Mouse (Mus musculus) adrenal gland, adult 8-10 months (tissue): ENCODE data around the gene Atp5h. TPM values are rescaled to one million over a fixed set of nuclear protein-coding genes. Genes with fewer than 3 reads are reported as not detected.
"Not testable (repeated sequence)": the region's sequence is repeated elsewhere in the genome, so short reads cannot be mapped to it uniquely, and the experiment has no call there.

ENCODE experiments used
- DNase-seq: peaks from one replicate; pipeline ENCODE4 v3.0.0; 2022
- total RNA-seq, 4 experiments: library from RNA; stranded (reverse); gene quantifications; 2 replicates each; pipeline ENCODE4 v1.2.4; 2022

Gene Atp5h
- total RNA-seq, 4 experiments from 2014 or later, result 440 to 566 (median 519) TPM

DNA sequence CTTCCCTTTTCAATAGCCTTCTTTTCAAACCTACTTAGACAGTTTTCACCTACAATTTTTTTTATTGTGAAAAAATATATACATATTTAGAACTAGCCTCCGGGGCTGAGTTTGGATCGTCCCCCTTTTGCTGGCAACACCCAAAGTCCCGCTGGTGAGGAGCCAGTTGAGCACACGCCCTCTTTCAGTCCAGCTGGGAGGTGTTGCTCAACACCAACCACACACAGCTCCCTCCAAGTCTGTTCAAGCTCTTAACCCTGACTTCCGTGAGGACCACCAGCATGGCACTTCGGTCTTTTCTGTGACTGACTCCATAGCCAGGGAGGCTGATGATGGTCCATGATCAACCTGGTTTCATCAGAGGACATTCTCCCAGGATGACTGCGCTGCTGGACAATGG, 21.7 kb downstream of the Atp5h start:
- DNase-seq, result no peak

- peak; percentile 48 for DNase-seq
Measured at GRCm38 (mm10) chr11:115393721-115394325, 25.9 kb downstream of the Atp5h start.

- no peak for DNase-seq
Measured at GRCm38 (mm10) chr11:115391358-115391757, 28.4 kb downstream of the Atp5h start.

DNA sequence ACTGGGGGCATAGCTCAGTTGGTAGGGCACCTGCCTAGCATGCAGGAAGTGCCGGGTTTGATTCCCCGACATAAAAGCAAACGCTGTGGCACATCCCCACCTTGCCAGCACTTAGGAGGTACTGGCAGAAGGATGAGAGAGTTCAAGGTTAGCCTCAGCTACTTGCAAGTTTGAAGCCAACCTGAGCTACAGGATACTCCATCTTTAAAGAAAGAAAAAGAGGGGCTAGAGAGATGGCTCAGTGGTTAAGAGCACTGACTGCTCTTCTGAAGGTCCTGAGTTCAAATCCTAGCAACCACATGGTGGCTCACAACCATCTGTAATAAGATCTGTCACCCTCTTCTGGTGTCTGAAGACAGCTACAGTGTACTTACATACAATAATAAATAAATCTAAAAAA, 32.9 kb downstream of the Atp5h start:
- DNase-seq, result not testable (repeated sequence)

GRCm38 (mm10) chr11:115384587-115384986, 35.2 kb downstream of the Atp5h start:
- DNase-seq, result peak; percentile 87

DNA sequence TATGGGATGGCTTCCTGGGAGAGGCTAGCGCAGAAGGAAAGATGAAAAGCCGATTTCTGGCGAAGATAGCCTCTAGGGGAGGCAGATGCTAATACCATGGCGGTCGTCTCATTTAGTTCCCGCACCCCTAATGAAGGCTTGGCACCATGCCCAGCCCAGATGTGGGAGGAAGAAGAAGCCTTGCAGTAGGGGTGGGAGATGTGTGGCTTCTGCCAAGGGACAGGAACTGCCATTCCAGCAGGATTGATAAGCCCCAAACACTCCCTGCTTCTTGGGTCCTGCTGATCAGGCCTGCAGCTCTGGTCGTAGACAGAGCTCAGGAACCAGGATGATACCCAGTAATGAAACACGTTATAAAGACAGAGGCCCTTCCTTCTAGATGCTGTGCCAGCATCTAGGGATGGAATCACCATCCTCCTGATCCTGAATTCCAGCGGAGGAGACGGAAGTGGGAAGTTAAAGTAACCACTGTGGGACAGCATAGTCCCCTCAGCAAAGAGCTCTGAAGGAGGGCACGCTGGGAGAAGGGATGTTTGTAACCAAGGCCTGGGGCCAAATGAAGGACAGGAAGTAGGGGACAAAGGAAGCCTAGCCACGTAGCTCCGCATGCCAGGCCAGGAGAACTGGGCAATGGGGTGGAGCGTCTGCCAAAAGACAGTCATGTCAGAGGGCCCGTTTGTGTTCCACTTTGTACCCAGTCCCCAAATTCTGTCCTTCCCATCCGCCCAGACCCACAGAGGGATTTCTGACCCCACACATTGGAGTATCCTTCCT, 35.9 kb downstream of the Atp5h start:
- no peak for DNase-seq

GRCm38 (mm10) chr11:115382891-115383290, 36.9 kb downstream of the Atp5h start:
- DNase-seq, result peak; percentile 60

DNA sequence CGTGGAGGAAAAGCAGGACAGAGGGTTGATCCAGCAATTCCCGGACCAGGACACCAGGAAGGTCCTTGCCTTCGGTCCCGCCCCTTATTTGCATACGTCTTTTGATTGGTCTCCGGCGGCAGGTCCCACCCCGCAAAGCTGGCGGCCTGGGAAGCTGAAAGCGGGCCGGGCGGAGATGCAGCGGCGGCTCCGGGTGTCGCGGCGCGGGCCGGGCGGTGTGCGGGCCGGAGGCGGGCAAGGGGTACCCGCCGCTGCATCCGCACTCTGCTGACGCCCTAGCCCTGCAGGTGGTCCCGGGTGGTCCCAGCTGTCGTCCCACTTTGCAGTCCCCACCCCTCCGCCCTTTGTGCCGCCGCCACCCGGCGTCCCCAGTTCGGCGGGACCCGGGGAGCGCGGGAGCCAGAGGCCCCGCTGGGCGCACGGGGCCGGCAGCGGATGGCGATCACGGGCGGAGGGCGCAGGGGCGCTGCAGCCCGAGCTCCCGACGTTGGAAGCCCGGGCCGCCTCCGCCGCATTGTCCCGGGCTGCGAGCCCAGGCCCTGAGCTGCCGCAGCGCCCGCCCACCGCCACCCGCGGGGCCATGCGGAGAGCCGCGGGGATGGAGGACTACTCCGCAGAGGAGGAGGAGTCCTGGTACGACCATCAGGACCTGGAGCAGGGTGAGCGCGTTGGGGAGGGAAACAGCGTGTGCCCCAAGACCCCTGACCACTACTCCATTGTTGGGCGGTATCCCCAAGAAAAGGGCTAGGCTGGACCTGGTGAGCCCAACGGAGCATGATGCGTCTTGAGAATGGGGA, 37.8 kb downstream of the Atp5h start, which contains the start of gene Cdr2l:
Gene Cdr2l, plus strand, starts transcription at position 174 of the 797 bp plus-strand sequence.
- DNase-seq, result peak; percentile 92

DNA sequence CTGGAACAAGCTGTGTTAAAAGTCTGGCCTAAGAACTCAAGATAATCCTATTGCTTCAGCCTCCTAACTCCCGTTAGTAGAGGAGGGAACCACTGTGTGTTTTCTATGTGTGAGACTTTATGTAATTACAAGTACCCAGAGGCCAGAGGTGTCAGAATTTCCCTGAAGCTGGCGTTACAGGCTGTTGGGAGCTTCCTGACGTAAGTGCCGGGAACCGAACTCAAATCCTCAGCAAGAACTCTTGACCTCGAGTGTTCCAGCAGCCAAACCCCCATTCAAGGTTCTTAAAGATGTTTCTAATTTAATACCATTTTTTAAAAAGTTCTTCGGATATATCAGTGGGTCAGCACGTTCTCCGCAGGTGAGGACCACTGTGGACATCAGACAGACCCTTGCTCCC, 38.5 kb downstream of the Atp5h start:
- DNase-seq, result no peak

- DNase-seq, result no peak
Measured at GRCm38 (mm10) chr11:115377854-115378253, 41.9 kb downstream of the Atp5h start.

DNA sequence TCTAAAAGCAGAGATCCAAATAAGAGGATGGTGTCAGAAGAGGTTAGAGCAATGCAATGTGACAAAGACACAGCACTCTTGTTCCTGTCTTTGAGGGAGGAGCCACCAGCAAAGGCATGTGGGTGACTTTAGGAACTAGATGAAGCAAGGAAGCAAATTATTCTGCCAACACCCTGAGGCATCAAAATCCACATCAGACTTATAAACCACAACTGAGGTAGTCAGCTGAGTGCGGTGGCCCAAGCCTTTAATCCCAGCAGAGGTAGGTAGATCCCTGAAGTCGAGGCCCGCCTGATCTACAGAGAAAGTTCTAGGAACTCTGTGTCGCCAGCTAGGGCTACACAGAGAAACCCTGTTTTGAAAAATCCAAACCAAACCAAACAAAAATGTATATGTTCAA, 42.5 kb downstream of the Atp5h start:
- DNase-seq, result no peak

- DNase-seq, result no peak
Measured at GRCm38 (mm10) chr11:115376722-115377121, 43.0 kb downstream of the Atp5h start.

- no peak for DNase-seq
Measured at GRCm38 (mm10) chr11:115374695-115375425, 44.9 kb downstream of the Atp5h start.

- peak; percentile 78 for DNase-seq
Measured at GRCm38 (mm10) chr11:115373805-115374694, 45.7 kb downstream of the Atp5h start.

DNA sequence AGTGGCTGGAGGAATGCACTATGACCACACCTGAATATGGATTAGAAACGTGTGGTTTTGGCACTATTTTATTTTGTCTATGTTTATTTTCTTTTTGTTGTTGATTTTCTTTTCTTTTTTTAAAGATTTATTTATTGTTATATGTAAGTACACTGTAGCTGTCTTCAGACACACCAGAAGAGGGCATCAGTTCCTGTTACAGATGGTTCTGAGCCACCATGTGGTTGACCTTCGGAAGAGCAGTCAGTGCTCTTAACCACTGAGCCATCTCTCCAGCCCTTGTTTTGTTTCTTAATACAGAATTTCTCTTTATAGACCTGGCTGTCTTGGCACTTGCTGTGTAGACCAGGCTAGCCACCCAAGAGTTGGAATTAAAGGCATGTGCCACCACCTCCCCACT, 47.0 kb downstream of the Atp5h start:
- no peak for DNase-seq

DNA sequence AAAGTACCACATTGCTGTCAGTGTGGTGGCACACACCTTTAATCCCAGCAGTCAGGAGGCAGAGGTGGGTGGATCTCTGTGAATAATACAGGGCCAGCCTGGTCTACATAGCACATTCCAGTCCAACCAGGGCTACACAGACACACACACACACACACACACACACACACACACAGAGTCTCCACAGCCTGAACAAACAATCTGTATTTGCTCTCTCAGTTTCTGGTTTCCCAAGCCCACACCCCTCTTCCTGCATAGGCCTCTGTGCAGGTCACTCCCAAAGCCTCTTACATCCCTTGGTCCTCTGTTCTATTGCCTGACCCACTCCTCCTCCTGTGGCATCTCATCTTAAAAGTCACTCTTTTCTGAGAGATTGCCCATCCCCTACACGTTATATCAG, 47.7 kb downstream of the Atp5h start:
- DNase-seq, result no peak

- no peak for DNase-seq
Measured at GRCm38 (mm10) chr11:115371354-115371753, 48.4 kb downstream of the Atp5h start.

GRCm38 (mm10) chr11:115370368-115370767, 49.4 kb downstream of the Atp5h start:
- DNase-seq, result no peak

DNA sequence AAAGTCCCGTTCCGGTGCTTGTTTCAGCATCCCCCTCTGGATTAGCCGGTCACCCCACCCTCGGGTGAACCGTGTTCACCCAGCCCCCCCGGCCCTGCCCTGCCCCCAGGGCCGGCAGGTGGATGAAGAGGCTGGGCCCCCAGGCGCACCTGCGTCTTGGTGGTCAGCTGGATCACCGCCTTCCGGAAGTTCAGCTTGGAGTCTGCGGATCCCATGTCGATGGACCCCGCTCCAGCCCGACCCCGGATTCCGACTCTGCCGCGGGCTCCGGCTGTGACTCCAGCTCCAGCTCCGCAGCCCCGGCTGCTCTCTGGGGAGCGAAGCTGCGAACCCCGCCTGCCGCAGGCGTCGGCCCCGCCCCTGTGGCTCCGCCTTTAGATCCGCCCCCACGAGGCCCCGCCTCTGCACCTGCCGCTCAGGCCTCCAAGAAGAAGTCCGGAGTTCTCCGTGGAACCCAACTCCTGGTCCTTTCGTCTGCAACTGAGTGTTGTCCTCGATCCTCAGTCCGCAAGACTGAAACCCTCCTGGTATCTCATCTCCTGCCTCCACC, 52.3 kb downstream of the Atp5h start, which contains the start of gene Hid1:
Gene Hid1, minus strand, starts transcription at position 362 of the 550 bp plus-strand sequence.
- peak; percentile 75 for DNase-seq

GRCm38 (mm10) chr11:115366706-115367394, 52.9 kb downstream of the Atp5h start:
- DNase-seq, result no peak
